Mouse (Mus musculus) WW6 (cell line): ENCODE results near the gene Klf5.

Experiments
- DNase-seq: peaks from one replicate; pipeline ENCODE4 v3.0.0-alpha.2; 2013; ENCODE audit warnings: low read depth, low spot score

Klf5 gene

GRCm38 (mm10) chr14:99298385-99299021 lies at the start of gene Klf5:
Klf5 (plus strand) TSS chr14:99298691.
- peak; percentile 95 for DNase-seq

DNA sequence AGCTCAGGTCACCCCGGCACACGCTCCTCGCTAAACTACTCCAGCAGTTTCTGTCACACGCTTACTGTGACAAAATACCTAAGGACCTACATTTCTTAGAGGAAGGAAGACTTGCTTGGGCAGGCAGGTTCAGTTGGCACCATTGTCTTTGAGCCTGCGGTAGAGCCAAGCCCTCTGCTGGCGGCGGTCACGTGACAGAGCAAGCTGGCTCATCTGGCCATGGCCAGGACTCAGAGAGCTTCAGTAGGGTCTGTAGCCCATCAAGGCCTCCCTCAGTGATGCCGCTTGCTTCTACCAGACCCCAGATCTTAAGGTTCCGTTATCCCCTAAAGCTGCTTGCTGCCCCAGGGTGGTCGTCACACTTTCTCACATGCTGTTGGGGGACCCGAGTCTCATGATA lies 36.5 kb upstream of the Klf5 start:
- DNase-seq, result no peak

DNA sequence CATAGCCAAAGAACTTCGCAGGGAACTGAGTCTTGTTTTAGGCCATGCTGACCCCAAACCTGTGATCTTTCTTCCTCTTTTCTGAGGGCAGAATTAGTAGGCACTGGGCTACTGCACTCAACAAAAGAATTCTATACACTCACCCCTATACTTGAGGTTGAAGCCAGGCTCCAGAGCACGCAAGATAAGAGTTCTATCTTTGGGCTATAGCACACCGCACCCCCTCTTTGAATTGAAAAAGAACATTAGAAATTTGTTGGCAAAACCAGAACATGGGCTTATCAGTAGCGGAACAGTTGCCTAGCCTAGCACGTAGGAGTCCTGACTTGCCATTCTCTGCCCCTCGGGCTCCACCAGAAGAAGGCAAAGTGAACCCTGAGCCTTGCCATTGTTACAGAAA lies 34.7 kb upstream of the Klf5 start:
- no peak for DNase-seq

GRCm38 (mm10) chr14:99265791-99266190 lies 32.7 kb upstream of the Klf5 start:
- no peak for DNase-seq

- DNase-seq, result no peak
Measured at GRCm38 (mm10) chr14:99266749-99267148, 31.7 kb upstream of the Klf5 start.

DNA sequence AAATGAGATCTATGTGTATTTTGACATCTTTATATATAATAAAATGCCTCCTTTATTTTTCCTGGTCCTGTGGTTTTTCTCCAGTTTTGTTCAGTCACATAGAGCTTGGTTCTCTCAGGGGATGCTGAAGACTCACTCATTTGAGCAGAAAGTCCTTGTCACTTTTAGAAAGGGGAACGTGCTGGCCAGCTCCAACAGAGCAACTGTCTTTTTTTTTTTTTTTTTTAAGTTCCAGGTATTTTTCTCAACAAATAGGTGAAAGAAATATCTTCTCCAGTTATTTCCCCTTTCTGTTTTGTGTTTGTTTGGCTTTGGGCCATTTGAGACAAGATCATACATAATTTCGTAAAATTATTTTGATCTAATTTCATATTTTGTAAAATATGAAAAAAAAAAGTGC lies 24.4 kb upstream of the Klf5 start:
- no peak for DNase-seq

DNA sequence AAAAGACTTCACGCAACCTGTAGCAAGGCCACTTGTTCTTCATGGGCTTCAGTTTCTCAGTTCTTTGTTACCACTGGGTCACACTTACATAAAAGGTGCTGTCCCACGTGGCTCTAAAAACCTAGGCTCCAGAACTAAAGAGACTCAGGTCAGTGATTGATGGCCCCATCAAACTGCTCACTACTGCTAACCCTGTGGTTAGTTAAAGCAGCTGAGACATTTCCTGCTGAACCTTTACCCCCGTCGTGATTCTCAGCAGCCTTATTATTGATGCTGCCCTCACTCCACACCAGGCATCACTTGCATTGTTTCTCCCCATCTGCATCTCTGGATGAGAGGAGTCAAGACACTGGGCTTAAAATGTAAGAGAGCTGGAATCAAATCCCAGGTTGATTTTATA lies 22.7 kb upstream of the Klf5 start:
- no peak for DNase-seq

DNA sequence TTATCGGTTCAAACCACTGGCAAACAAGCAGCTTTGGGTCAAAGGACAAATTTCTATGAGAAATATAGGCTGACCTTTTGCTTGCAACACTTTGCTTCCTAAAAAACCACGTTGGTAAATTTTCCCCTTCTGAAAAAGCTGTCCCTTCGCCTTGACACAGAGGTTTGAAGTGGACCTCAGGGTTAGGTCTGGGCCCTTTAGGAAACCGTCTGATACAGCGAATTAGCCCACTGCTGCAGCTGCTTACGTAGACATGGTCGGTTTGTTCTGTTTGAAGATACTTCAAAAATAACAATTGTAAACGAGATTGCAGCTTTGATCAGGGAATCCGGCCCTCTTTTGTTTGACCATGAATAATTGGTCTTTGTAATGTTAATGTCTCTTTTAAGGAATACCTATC lies 20.2 kb upstream of the Klf5 start:
- no peak for DNase-seq

- no peak for DNase-seq
Measured at GRCm38 (mm10) chr14:99278763-99279486, 19.6 kb upstream of the Klf5 start.

DNA sequence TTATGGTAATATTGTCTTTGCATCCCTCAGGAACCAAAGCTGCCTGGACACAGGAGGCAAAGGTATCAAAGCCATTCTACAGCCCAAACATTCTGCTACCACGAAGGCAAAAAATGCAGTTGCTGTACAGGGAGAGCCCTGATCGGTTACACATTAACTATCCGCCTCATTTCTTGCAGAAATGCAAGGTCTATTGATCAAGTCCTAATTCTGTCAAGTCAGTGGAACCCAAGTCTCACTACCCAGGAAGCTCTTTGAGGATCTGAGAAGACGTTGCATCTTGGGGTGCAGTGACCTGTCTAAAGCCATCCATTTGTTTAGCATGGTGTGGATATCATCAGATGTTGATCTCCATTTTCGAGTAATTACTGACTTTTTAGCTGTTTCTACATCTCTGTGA lies 18.1 kb upstream of the Klf5 start:
- DNase-seq, result no peak

DNA sequence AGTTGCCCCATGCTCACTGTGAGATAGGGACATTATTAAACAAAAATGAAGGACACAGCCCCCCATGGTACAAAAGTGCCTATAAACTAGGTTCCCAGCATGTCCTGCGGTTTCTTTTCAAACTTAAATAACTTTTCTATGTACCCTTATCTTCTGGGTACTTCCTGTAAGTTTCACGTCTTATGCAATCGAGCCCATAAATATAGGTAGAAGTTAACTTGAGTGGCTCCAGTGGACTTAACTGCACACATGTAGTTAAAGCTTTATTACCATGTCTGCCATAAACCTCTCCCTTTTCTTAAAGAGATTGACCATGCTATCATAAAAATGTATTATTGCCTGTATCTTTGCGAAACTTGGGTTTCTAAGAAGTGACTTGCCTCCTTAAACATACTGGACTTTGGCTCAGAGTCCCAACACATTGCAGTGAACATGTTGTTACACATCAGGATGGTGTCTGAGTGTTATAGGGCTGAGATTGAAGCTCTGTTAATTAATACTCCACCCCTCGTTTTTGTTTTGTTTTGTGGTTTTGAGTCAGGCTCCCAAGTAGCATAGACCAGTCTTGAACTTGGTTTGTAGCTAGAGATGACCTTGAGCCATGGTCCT lies 17.6 kb upstream of the Klf5 start:
- DNase-seq, result no peak

- DNase-seq, result no peak
Measured at GRCm38 (mm10) chr14:99285486-99285885, 13.0 kb upstream of the Klf5 start.

- DNase-seq, result no peak
Measured at GRCm38 (mm10) chr14:99292176-99292575, 6.3 kb upstream of the Klf5 start.

DNA sequence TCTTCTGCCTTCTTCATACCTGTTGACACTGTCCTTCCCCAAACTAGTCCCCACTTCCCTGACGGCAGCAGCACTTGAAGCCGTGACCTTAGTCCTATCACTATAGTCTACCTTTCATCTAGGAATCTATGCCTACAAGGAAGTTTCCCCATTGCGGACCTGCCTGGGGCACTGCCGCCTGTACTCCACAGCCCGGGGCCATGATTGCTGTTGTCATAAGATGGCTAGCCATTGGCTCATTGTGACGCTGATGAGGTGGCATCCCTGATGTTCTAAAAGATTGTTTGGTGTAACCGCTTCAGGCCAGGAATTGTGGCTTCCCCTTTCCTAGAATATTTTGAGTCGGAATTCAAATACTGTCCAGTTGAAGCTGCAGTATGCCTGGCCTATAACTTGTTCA lies 4.1 kb upstream of the Klf5 start:
- DNase-seq, result no peak

- DNase-seq, result no peak
Measured at GRCm38 (mm10) chr14:99295606-99296341, 2.7 kb upstream of the Klf5 start.

GRCm38 (mm10) chr14:99299022-99299481 lies 561 bp downstream of the Klf5 start:
- DNase-seq, result no peak

DNA sequence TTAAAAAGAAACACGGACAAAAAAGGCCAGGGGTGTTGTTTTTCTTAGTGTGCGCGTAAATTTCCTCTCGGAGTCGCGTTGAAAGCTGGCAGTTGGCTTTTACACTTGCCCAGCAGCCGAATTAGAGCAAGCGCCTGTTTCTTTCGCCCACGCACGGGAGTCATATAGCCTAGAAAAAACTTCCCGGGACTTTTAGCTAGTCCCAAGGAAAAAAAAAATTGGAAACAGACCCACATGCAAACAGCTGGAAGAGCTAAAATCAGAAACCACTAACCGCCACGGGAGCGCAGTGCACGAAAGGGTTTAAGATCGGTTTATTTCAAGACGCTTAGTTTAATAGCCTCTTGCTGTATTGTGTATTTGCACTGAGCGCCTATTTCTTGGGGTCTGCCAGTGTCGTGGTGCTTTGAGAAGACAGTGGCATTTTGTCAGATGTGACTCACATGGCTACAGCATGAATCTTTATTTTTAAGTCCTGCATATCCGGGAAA lies 1.3 kb downstream of the Klf5 start:
- DNase-seq, result no peak

DNA sequence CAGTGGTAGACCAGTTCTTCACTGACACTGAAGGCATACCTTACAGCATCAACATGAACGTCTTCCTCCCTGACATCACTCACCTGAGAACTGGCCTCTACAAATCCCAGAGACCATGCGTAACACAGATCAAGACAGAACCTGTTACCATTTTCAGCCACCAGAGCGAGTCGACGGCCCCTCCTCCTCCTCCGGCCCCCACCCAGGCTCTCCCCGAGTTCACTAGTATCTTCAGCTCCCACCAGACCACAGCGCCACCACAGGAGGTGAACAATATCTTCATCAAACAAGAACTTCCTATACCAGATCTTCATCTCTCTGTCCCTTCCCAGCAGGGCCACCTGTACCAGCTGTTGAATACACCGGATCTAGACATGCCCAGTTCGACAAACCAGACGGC lies 3.0 kb downstream of the Klf5 start:
- peak; percentile 56 for DNase-seq

GRCm38 (mm10) chr14:99304387-99304786 lies 5.9 kb downstream of the Klf5 start:
- DNase-seq, result no peak

- no peak for DNase-seq
Measured at GRCm38 (mm10) chr14:99304997-99305792, 6.7 kb downstream of the Klf5 start.

GRCm38 (mm10) chr14:99306410-99306809 lies 7.9 kb downstream of the Klf5 start:
- no peak for DNase-seq
